Mouse (Mus musculus) left cerebral cortex, postnatal 25 days (tissue): ENCODE measurements around the gene Smndc1. TPM values are rescaled to one million over a fixed set of nuclear protein-coding genes. Genes with fewer than 3 reads are reported as not detected.

ENCODE experiments used
- DNase-seq, 2 experiments: peaks; one replicate each; pipeline ENCODE4 v3.0.0; 2022; ENCODE audit warnings: low spot score in 2 of 2, mixed read lengths in 1 of 2
- intact Hi-C: fragments of 180-260 bp; cut with DNase I; formaldehyde crosslinking; loops from one replicate; pipeline ENCODE4 v1.15.1; 2025
- total RNA-seq, 2 experiments: library from RNA; stranded (reverse); gene quantifications; 2 replicates each; pipeline ENCODE4 v1.2.3; 2021

The Smndc1 gene
- total RNA-seq, 2 experiments from 2014 or later: 36.6 to 37.6 TPM

DNA sequence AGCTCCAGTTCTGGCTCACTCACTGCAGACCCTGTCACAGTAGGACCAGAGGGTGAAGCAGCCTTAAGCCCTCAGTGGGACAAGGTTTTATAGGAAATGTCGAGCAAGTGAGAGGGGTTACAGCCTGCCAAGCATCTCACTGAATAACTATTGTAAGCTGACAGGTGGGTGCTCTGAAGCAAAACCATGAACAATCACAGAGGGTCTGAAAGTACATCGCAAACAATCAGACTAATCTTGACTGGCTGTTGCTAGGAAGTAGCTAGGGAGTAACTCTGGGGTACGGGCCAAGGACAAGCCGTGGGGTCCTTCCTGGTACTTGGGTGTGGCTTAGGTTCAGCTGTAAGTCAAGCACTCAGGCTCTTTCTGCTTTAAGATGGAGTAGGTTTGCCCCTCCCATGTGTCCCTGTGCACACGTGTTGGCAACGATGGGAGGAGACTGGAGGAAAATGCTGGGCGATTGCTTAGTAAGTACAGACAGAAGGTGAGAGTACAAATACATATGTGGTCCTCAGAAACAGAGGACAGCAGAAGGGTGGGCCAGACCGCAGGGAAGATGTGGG is 2.5 kb upstream of the Smndc1 start:
- intact Hi-C loops: no loop called here

DNA sequence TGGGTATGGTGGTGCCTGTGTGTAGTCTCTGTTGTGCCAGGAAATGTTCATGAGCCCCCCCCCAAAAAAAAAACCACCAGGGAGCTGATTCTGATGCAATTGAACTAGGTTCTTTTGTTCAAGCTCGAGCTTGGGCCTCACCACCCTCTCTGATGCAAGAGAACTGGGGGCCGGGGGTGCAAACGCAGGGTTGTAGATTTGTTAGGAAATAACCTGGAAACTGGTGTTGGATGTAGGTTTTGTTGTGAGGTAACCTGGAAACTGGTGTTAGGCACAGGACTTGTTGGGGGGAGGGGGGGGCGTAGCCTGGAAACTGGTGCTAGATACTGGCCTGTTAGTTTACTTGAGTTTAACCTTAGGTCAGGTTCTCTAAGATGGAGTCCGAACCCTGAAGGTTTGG is 1.4 kb upstream of the Smndc1 start:
- intact Hi-C loops: no loop called here
- no peak for DNase-seq

More for the DNA sequence above, 2.5 kb upstream of the Smndc1 start:
- no peak for DNase-seq

DNA sequence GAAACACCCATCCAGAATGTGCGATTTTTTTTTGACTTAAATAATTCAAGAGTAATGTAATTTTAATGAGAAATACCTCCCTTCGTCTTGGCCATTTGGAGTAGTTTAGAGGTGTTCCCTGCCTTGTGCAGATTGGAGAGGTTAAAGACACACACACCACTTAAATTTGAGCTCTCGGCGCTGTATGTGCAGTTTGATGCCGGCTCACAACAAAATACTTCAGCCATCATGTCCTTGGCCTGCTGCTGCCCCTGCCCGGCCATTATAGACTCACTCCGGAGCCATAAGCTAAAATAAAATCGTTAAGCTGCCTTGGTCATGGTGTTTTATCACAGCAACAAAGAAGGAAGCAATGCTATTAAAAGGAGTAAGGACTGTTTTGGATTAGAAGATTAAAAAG is 1.0 kb upstream of the Smndc1 start:
- no peak for DNase-seq
- intact Hi-C loops: no loop called here

DNA sequence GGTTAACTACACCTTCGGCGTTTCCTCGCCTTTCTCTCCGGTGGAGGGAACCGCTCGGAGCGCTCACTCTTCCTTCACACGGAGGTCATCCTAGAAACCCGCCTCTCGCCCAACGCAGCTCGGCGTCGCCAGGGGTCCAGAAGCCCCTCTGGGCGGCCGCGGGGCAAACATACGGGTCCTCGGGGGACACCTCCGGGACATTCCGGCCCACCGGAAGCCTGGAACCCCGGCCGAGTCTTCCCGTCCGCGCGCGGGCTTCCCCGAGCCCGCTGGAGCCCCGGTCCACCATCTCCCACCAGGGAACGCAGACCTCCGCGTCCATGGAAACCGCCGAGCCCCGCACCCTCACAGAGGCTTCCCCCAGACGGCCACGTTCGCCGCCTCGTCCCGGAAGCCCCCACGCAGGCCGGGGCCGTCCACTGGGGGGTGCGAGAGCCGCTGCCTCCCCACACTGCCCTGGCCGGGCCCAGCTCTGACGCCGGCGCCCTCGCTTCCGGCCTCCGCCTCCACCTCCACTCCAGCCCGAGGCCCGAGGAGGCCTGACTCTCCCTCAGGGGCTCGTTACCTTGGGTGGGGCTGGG is 437 bp downstream of the Smndc1 start:
- DNase-seq: no peak
- intact Hi-C loops: no loop called here

DNA sequence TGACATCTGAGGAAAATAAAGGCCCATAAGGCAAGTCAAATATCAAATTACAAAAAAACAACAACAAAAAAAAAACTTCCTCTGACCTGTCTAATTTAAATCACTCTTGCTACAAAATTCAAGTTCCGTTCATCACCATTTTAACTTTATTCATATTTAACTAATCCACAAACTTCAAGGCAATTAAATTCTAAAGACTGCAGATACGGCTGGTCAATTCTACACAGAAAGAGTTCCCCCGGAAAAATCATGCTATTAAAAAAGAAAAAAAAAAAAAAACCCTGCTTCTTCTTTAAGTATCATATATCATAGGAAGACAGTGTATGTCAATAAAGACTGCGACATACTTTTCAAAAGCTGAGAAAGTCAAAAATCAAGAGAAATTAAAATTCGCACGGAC is 961 bp downstream of the Smndc1 start:
- DNase-seq: no peak
- intact Hi-C loops: no loop called here

DNA sequence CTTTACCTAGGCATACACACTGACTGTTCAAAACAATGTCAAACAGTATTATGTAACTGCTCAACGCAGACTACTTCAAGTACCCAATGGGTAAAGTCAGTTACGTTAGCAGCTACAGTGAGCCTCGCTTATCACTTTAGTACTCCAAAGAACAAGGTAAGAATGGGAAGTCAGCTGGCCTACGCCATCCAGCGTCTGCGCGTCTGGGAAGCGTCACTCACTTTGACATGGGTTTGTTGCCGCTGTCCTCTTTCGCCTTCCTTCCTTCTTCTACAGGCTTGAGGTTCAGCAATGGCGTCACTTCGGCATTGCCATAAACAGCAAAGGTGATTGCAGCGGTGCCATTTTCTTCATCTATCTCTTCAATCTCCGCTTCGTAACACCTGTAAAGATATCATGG is 7.0 kb downstream of the Smndc1 start:
- intact Hi-C loops: no loop called here
- DNase-seq: no peak

DNA sequence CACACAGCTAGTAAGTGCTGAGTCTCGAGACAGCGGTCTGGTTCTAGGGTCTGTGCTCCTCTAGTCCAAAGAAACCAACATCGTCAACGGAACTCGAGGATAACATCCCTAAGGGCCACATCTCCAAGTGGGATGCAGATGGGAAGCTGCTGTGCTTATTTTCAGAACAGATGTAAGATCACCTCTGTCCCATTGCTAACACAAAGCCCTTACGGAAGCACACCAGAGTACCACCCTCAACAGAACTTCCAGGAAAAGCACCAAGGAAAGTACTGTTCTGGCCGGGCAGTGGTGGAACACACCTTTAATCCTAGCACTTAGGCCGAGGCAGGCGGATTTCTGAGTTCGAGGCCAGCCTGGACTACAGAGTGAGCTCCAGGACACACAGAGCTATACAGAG is 12.0 kb downstream of the Smndc1 start:
- no peak for DNase-seq
- intact Hi-C loops: loop anchor here (5.0 kb wide), 1 partner anchor 371 kb away; no protein-coding TSS in a partner anchor

DNA sequence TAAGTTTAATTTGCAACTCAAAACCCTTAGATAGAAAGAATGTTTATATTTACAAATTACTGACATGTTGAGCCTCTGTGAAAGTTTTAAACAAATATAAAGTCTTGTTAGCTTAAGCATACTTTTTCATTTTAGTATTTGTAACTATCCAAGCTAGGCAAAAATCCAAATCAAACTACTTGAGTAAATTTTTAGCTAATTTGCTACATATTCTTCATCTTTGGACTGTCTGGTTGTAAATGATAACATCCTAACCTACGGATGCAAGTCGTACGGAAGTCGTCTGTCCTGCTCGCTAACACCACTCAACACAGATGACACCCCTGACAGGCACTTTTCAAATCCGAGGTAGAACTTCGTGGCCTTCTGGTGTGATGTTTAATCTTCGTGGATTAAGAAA is 12.7 kb downstream of the Smndc1 start:
- intact Hi-C loops: loop anchor here (5.0 kb wide), 1 partner anchor 370 kb away; no protein-coding TSS in a partner anchor

DNA sequence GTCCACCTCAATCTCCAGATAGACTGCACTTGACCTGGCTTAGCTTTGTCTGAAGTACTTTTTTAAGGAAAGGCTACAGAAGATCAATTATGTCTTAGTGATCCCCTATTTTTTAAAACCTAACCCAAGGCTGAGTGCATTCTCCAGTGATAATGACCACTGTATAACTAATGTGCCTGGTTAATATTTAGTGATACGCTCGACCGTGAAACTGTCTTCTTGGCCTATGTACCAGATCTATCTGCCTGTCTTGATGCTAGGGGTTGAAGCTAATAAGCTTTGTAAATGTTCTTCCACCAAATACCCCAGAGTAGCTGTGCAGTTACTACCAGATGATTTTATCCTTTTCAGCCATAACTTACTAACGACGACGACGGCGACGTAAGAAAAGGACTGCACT is 14.6 kb downstream of the Smndc1 start:
- DNase-seq: no peak
- intact Hi-C loops: loop anchor here (5.0 kb wide), 1 partner anchor 369 kb away; no protein-coding TSS in a partner anchor

More for the DNA sequence above, 12.7 kb downstream of the Smndc1 start:
- no peak for DNase-seq

DNA sequence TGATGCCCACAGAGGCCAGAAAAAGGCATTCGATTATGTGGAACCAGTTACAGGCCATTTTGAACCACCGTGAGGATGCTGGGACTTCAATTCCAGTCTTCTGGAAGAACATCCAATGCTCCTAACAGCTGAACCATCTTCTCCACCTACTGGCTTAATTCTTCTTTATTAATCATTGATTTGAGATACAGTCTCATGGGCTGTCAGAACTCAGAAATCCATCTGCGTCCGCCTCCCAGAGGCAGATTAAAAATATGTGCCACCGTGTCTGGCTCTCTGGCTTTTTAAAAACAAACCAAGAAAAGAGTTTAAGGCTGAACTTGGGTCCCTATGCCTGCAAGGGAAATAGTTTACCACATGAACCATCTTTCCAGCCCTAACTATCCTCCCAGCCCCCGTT is 15.1 kb downstream of the Smndc1 start:
- no peak for DNase-seq
- intact Hi-C loops: loop anchor here (5.0 kb wide), 1 partner anchor 368 kb away; no protein-coding TSS in a partner anchor

DNA sequence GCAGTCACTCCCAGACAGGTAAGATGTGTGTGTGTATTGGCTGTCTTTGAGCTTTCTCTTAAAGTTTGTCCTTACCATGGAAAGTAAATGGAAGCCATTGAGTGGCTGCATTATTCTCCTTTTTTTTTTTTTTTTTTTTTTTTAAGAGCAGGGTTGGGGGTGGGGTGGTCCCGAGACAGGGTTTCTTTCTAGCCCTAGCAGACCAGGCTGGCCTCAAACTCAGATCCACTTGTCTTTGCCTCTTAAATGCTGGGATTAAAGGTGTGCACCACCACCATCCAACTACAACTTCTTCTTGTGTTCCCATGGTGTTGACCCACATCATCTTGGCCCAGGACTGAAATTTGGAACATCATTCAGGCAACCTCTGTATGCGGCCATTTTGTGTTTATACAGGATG is 16.8 kb downstream of the Smndc1 start:
- DNase-seq: no peak
- intact Hi-C loops: no loop called here

DNA sequence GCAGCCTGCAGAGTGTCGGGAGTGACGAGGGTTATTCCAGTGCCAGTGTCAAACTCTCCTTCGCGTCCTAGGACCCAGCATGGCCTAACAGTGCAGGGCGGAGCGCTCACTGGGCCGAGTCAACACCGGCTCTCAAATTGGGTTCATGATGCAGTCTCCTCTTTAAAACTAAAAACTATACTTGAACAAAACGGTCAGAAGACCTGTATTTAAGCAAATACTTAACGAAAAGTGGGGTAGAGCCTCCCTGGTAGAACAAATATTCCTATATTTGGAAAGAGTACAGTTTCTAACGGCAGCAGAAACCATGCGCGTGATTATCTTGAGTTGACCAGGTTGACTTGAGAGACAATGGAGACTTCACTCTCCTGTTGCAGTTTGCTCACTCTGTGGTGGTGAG is 18.7 kb downstream of the Smndc1 start, which contains the start of gene Gm10197:
Gm10197 (minus strand) TSS at position 101 of the 400 bp plus-strand sequence.
- intact Hi-C loops: no loop called here
- no peak for DNase-seq

DNA sequence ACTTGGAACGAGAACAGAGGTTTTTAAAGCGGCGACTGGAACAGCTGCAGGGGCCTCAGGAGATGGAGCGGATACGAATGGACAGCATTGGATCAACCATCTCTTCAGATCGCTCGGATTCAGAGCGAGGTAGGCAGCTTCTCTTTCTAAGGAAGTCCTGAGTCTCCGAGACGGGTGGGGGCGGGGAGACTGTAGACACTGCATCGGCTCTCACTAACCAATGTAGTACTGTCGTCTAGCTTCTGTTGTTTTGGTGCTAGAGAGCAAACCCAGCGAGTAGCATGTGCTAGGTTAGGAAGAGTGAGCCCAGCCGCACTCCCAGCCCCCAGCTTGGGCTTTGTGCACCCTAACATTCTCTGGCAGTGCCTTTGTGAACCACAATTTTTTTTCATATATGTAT is 20.1 kb downstream of the Smndc1 start:
- no peak for DNase-seq
- intact Hi-C loops: no loop called here

DNA sequence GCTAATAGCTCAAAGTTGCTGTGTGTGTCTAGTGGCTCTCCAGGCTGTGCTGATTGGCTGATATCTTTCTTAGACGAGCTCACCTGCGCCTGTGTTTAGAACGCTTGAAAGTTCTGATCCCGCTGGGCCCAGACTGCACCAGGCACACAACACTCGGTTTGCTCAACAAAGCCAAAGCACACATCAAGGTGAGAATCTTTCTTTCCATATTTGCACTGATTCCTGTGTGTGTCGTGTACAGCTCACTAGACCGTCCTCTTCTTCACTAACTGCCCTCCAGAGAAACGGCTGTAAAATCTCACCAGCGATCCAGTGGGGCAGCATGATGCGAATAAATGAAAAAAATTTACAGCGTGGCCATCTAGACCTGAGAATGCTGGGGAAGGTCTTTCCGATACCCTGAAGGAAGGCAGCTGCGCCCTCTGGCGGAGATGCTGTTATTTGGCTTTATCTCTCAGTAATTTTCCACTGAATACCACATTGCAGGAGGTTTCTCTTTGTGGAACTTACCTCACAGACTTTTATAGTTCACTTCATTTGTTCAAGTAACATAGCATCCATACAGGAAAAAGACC is 20.8 kb downstream of the Smndc1 start:
- intact Hi-C loops: loop anchor here (1.0 to 5.0 kb wide), 2 partner anchors 37 to 120 kb away; no protein-coding TSS in a partner anchor
- DNase-seq: peak; percentile 85 to 91

DNA sequence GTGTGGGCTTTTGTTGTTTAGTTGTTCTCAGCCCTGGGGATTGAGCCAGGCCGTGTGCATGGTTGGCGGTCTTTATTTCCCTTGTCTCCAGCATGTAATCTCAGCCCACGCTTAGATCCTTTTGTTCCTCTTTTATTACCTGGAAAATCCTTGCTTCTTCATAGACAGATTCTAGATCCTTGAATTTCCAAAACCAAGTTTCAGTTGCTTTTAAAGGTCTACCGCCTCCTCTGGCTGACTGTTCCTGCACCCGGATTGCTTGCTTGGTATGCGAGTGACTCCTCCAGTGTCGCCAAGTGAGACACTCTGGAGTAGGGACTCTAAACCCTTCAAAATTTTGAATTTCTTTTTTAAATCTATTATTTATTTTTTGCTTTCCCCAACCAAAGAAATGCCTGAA is 23.5 kb downstream of the Smndc1 start:
- no peak for DNase-seq
- intact Hi-C loops: loop anchor here (5.0 kb wide), 1 partner anchor 35 kb away; no protein-coding TSS in a partner anchor

DNA sequence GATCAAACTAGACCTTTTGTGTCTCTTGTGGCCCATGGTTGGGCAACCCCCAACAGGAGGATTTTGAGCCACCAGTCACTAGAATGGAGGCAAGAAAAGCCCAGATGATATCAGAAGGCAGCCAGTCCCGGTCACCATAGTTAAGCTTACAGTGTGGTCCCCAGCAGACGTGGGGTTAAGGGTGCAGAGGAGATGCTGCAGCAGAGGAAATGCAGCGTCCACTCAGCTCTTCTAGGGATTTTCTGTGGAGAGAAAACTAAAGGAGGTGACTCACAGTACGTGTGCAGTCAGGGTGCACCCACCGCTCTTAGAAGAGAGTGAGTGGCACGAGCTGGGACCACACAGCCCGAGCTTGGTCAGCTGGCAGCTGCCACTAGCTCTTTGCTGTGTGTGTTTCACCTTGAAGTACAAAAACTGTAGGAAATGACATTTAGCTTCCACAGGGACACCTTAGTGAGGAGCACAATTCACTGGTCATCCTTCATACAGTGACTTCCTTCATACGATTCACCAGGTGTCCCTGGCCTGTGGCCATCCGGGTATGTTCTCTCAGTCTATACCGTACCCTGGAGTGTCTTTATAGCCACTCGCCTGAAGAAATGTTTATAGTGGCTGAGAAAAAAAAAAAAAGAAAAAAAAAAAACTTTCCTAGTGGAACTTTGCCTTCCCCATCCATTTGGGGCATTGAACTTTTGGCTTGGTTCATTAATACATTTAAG is 24.2 kb downstream of the Smndc1 start:
- no peak for DNase-seq
- intact Hi-C loops: loop anchor here (5.0 kb wide), 1 partner anchor 34 kb away; no protein-coding TSS in a partner anchor

DNA sequence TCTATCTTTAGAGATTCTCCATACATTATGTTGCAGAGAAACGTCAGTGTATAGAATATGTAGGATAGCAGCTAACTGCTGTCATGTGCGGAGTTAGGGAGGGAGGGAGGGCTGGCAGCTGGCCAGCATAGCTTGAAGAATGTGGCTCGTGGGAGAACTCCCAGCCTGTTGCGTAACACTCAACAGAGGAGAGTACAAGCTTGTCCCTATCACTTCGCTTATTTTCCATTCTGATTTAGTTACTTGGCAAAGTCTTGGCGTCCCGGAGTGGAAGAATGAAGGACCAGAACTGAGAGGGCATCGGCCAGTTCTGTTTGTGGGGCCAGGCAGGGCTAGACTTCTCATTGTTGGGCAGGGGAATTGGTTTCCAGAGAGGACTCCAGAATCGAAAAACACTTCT is 25.4 kb downstream of the Smndc1 start:
- intact Hi-C loops: loop anchor here (1.0 to 5.0 kb wide), 3 partner anchors 33 to 224 kb away; partner anchors contain the start of gene Add3
- DNase-seq: peak; percentile 76 to 90

DNA sequence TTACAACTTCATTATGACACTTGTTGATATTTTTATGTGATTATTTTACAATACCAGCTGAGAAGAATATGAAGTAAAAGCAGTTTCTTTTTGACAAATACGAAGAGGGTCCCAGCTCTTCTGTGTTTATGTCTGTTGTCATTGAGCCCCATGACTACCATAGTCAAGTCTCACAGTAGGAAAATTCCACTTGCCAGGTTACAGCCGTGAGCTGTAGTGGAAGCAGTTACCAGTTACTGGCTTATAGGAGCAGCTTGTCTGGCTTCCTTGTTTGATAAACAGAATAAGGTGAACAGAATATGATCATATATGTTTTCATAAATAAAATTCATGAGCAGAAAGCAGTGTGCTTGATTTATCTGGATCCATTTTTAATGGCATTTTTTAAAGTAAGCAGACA is 25.8 kb downstream of the Smndc1 start:
- intact Hi-C loops: loop anchor here (2.0 kb wide), 1 partner anchor 224 kb away; the partner anchor contains the start of gene Add3

DNA sequence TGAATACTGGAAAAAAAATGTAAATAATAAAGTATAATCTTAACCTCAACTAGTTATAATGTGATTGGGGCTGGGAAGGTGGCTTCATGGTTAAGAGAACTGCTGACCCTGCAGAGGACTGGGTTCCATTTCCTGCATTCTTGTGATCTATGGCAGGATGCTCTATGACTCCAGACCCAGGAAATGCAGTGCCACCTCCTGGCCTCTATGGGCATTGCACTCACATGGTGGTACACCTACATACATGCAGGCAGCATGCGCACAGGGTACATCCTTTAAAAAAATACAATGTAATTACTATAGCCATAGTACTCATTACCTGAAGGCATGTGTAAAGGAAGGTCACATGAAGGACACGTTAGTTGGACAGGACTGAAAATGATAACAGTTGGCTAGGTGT is 27.4 kb downstream of the Smndc1 start:
- intact Hi-C loops: no loop called here
- DNase-seq: no peak

More for the DNA sequence above, 25.8 kb downstream of the Smndc1 start:
- no peak for DNase-seq

DNA sequence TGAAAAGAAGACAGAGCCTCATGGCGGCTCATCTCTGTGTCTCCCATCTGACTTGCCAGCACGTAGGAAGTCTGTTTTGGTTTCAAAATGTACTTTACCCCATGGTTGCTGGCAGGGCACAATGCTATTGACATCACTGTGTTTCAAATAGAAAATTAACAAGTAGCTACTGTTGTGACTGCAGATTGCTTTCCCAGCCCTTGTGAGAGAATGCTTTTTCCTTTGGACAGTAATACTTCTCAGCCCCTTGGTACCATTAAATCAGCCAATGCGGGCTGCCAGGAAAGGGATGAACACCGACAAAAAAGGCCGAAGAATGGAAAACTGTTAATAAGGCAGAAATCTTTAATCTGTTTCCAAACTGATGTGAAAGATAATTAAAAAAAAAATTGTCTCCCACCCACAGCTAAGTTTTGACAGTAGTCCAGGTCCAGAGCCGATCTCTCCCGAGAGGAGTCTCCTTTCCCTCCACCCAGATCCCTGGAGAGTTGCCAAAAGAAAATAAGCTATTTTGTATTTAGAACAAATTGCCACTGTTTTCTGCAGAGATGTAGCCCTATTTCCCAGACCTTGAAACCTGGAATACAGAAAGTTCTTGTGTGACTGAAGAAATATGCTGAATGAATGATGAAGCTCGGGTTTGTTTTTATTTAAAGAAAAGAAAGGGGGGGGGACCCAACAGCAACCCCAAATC is 30.0 kb downstream of the Smndc1 start:
- DNase-seq: peak; percentile 46 to 53
- intact Hi-C loops: no loop called here
